Mouse (Mus musculus) MEL (cell line): ENCODE data around the gene Chka. TPM values are rescaled to one million over a fixed set of nuclear protein-coding genes. Genes with fewer than 3 reads are reported as not detected.

Source experiments
- DNase-seq: peaks from one replicate; pipeline ENCODE4 v3.0.0; 2011; ENCODE audit warnings: low read depth, low spot score
- H3K27ac ChIP-seq: 2 replicates; pipeline ENCODE4 v1.5.1; 2012; ENCODE audit warnings: low read depth, mild to moderate bottlenecking, control low read depth, low read length, moderate library complexity; ENCODE audit not compliant: control insufficient read depth
- H3K27me3 ChIP-seq, 2 experiments: fragments of 150-350 bp in 1 of 2; sonication (generic) in 1 of 2; 2 replicates each; pipeline ENCODE4 v1.6.1; 2012; ENCODE audit warnings: low read length in 2 of 2, mild to moderate bottlenecking in 2 of 2, improper control_type of control experiment in 1 of 2, moderate library complexity in 1 of 2; ENCODE audit not compliant: insufficient read depth in 2 of 2, control insufficient read depth in 1 of 2
- H3K36me3 ChIP-seq, 2 experiments: 2 replicates each; pipeline ENCODE4 v1.6.1; 2012 to 2014; ENCODE audit warnings: low read length in 2 of 2, improper control_type of control experiment in 1 of 2, inconsistent platforms in 1 of 2, mild to moderate bottlenecking in 1 of 2; ENCODE audit not compliant: insufficient read depth in 2 of 2, control insufficient read depth in 1 of 2
- H3K4me1 ChIP-seq, 2 experiments: fragments of 150-350 bp in 1 of 2; sonication (generic) in 1 of 2; 2 replicates each; pipeline ENCODE4 v1.6.1; 2012; ENCODE audit warnings: low read length in 2 of 2, improper control_type of control experiment in 1 of 2, mild to moderate bottlenecking in 1 of 2; ENCODE audit not compliant: insufficient read depth in 2 of 2, control insufficient read depth in 1 of 2
- H3K4me3 ChIP-seq, 2 experiments: fragments of 150-350 bp in 1 of 2; sonication (generic) in 1 of 2; 2 replicates each; pipeline ENCODE4 v1.5.1; 2012; ENCODE audit warnings: low read depth in 2 of 2, low read length in 2 of 2, mild to moderate bottlenecking in 2 of 2, moderate library complexity in 2 of 2, control low read depth in 1 of 2, improper control_type of control experiment in 1 of 2; ENCODE audit not compliant: control insufficient read depth in 1 of 2, insufficient read depth in 1 of 2
- H3K79me2 ChIP-seq: 2 replicates; pipeline ENCODE4 v1.6.1; 2012; ENCODE audit warnings: mild to moderate bottlenecking, low read length, moderate library complexity; ENCODE audit not compliant: control insufficient read depth, poor library complexity, insufficient read depth
- H3K9ac ChIP-seq: 2 replicates; pipeline ENCODE4 v1.6.1; 2012; ENCODE audit warnings: low read depth, mild to moderate bottlenecking, control low read depth, low read length, moderate library complexity; ENCODE audit not compliant: control insufficient read depth, poor library complexity, severe bottlenecking
- H3K9me3 ChIP-seq: fragments of 150-350 bp; sonication (generic); replicated peaks from 2 replicates; pipeline ENCODE4 v1.6.1; 2012; ENCODE audit warnings: mild to moderate bottlenecking, low read length, improper control_type of control experiment, moderate library complexity; ENCODE audit not compliant: insufficient read depth
- BHLHE40 ChIP-seq: IDR thresholded peaks from 2 replicates; pipeline ENCODE4 v1.6.1; 2012; ENCODE audit warnings: low read depth, mild to moderate bottlenecking, inconsistent platforms, low read length, improper control_type of control experiment, borderline replicate concordance
- CTCF ChIP-seq, 3 experiments: IDR thresholded peaks in 2 of 3; conservative IDR thresholded peaks in 1 of 3; 2 replicates each; pipeline ENCODE4 v1.5.1; 2011 to 2012; ENCODE audit warnings: low read length in 3 of 3, low read depth in 2 of 3, mild to moderate bottlenecking in 2 of 3, improper control_type of control experiment in 1 of 3, inconsistent platforms in 1 of 3, mixed read lengths in 1 of 3, moderate library complexity in 1 of 3; ENCODE audit not compliant: control insufficient read depth in 1 of 3, insufficient read depth in 1 of 3, poor library complexity in 1 of 3, severe bottlenecking in 1 of 3
- ELF1 ChIP-seq: IDR thresholded peaks from 2 replicates; pipeline ENCODE4 v1.6.1; 2014; ENCODE audit warnings: low read depth, mild to moderate bottlenecking, inconsistent platforms, low read length, improper control_type of control experiment, moderate library complexity
- EP300 ChIP-seq, 2 experiments: IDR thresholded peaks; 2 replicates each; pipeline ENCODE4 v1.6.1; 2011; ENCODE audit warnings: improper control_type of control experiment in 2 of 2, low read length in 2 of 2, low read depth in 1 of 2, mild to moderate bottlenecking in 1 of 2
- MEF2A ChIP-seq: IDR thresholded peaks from 2 replicates; pipeline ENCODE4 v1.6.1; 2014; ENCODE audit warnings: low read depth, mild to moderate bottlenecking, inconsistent platforms, low read length, improper control_type of control experiment; ENCODE audit not compliant: poor library complexity, insufficient replicate concordance, severe bottlenecking; ENCODE audit errors: extremely low read depth
- MXI1 ChIP-seq: IDR thresholded peaks from 2 replicates; pipeline ENCODE4 v1.6.1; 2011; ENCODE audit warnings: mild to moderate bottlenecking, low read depth, low read length, improper control_type of control experiment
- NRF1 ChIP-seq: IDR thresholded peaks from 2 replicates; pipeline ENCODE4 v1.6.1; 2014; ENCODE audit warnings: low read depth, mild to moderate bottlenecking, inconsistent platforms, low read length, improper control_type of control experiment, moderate library complexity; ENCODE audit not compliant: poor library complexity, insufficient read depth, severe bottlenecking
- TCF12 ChIP-seq: IDR thresholded peaks from 2 replicates; pipeline ENCODE4 v1.6.1; 2014; ENCODE audit warnings: low read depth, mild to moderate bottlenecking, inconsistent platforms, low read length, improper control_type of control experiment, moderate library complexity
- UBTF ChIP-seq: IDR thresholded peaks from 2 replicates; pipeline ENCODE4 v1.6.1; 2012; ENCODE audit warnings: low read depth, mild to moderate bottlenecking, inconsistent platforms, low read length, improper control_type of control experiment, moderate library complexity, borderline replicate concordance; ENCODE audit not compliant: insufficient read depth
- USF1 ChIP-seq: IDR thresholded peaks from 2 replicates; pipeline ENCODE4 v1.6.1; 2014; ENCODE audit warnings: low read depth, mild to moderate bottlenecking, inconsistent platforms, low read length, improper control_type of control experiment, moderate library complexity
- ZC3H11A ChIP-seq: IDR thresholded peaks from 2 replicates; pipeline ENCODE4 v1.6.1; 2012; ENCODE audit warnings: low read depth, mild to moderate bottlenecking, inconsistent platforms, low read length, improper control_type of control experiment
- ZKSCAN1 ChIP-seq: IDR thresholded peaks from 2 replicates; pipeline ENCODE4 v1.6.1; 2012; ENCODE audit warnings: low read depth, mild to moderate bottlenecking, inconsistent platforms, low read length, improper control_type of control experiment, moderate library complexity
- ZNF384 ChIP-seq: IDR thresholded peaks from 2 replicates; pipeline ENCODE4 v1.6.1; 2012; ENCODE audit warnings: low read depth, mild to moderate bottlenecking, inconsistent platforms, low read length, improper control_type of control experiment
- polyA plus RNA-seq, 2 experiments: library from polyadenylated mRNA; stranded (reverse) in 1 of 2; unstranded in 1 of 2; fragments of >175 nt in 1 of 2; fragments of >200 nt in 1 of 2; gene quantifications; 2 replicates each; pipeline versions ENCODE4 v1.2.1 to v1.2.4; 2012; ENCODE audit warnings: low replicate concordance in 2 of 2, low read depth in 1 of 2; ENCODE audit not compliant: insufficient read length in 2 of 2, insufficient read depth in 1 of 2, missing spikeins in 1 of 2
- total RNA-seq: library from RNA; depleted of rRNA; stranded (reverse); fragments of 300-350 nt; gene quantifications from 2 replicates; pipeline ENCODE4 v1.2.3, GENCODE M21; 2012

The Chka gene
- total and polyA plus RNA-seq, 3 experiments: 12.5 to 21.0 TPM; not detected in 1

DNA sequence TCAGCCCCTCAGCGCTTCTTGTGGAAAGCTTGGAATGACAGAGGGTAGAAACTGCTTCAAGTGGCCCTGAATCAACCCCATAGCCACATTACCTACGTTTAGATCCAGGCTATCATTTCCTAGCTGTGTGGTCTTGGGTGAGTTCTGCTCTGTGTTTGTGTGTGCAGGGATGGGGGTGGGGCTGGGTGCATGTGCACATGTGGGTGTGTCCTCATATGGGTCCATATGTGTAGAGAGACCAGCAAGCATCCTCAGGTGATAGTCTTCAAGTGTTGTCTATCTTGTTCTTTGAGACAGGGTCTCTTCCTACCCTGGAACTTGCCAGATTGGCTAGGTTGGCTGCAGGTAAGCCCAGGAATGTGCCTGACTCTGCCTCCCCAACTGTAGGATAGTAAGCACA lies 2.3 kb upstream of the Chka start:
- no peaks in the 10 kb centered on the region for H3K9me3 ChIP-seq
- H3K27me3 ChIP-seq: no peaks in the 10 kb centered on the region
- no peak overlapping the region for H3K27ac ChIP-seq
- H3K4me3 ChIP-seq: no peak overlapping the region
- peaks cover 0 to 4% of the 10 kb centered on the region in 2 experiments; a peak in 1 of 4 replicates for H3K4me1 ChIP-seq
- no peak overlapping the region for H3K9ac ChIP-seq
- H3K79me2 ChIP-seq: peaks cover 13% of the 10 kb centered on the region
- TF ChIP-seq ELF1 (no peak), MXI1 (no peak), ZKSCAN1 (no peak), BHLHE40 (no peak), TCF12 (no peak)
- DNase-seq: no peak
- H3K36me3 ChIP-seq: peaks cover 0 to 11% of the 10 kb centered on the region in 2 experiments; a peak in 2 of 4 replicates

DNA sequence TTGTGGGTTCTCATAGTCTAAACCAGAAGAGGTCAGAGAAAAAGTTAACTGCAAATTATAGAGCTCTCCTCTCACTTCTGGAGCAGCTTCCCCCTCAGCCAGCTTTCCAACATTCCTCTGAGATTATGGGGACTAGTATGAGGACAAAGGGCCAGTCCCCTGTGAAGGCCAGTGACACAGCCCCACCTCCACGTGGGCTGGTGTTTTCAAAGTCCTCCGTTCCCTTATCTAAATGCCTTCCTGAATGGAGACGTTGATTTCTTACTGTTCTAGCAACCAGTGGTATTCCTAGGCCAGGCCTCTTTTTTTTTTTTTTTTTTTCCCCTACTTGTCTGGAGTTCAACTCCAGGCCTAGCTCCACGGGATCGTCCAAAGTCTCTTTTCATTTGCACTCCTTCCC lies 1.5 kb upstream of the Chka start:
- H3K36me3 ChIP-seq: peaks cover 0 to 11% of the 10 kb centered on the region in 2 experiments; a peak in 2 of 4 replicates
- no peaks in the 10 kb centered on the region for H3K27me3 ChIP-seq
- H3K4me3 ChIP-seq: no peak overlapping the region
- TF ChIP-seq EP300 (IDR thresholded peaks at IDR 0.05; ENCODE audit: low read depth in 1 of 2, low read length in 2 of 2) (no peak), ZC3H11A (no peak), MEF2A (no peak), USF1 (no peak), UBTF (no peak), NRF1 (no peak), ZNF384 (no peak), CTCF (IDR thresholded peaks at IDR 0.05 in 2 of 3, conservative IDR thresholded peaks at IDR 0.05 in 1 of 3; ENCODE audit: control insufficient read depth in 1 of 3, insufficient read depth in 1 of 3, low read depth in 2 of 3, low read length in 3 of 3, poor library complexity in 1 of 3, severe bottlenecking in 1 of 3) (no peak)
- peaks cover 0 to 4% of the 10 kb centered on the region in 2 experiments; a peak in 1 of 4 replicates for H3K4me1 ChIP-seq
- peaks cover 13% of the 10 kb centered on the region for H3K79me2 ChIP-seq
- no peaks in the 10 kb centered on the region for H3K9me3 ChIP-seq
- no peak for DNase-seq
- H3K27ac ChIP-seq: no peak overlapping the region
- H3K9ac ChIP-seq: no peak overlapping the region
